Mouse (Mus musculus): ENCODE data around the gene Fas. TPM values are rescaled to one million over a fixed set of nuclear protein-coding genes. Genes with fewer than 3 reads are reported as not detected.

Fas gene
- total and polyA plus RNA-seq, 3 experiments: 20.8 to 54.1 (median 38.3) TPM

DNA sequence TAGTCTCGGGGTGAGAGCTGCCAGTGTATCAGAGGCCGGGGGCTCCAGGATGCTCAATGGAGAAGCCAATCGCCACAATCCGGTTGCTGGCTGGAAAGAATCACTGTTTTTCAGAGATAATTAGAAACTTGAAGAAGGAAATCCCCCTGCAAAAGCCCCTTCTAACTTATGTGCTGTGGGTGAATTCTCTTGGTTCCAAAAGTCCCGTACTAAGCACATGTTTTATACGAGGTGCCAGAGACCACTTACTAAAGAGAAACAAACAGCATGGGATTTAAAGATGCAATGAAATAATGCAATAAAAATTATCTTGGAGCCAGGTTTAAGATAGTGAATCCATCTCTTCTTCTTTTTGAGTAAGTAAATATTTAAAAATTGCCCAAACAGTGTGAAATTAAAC is 5.0 kb downstream of the Fas start (continued):
- TF ChIP-seq USF1 (IDR thresholded peaks at IDR 0.05; ENCODE audit: low read depth, low read length) (no peak), ELF1 (IDR thresholded peaks at IDR 0.05; ENCODE audit: low read depth, low read length) (no peak), MAX (IDR thresholded peaks at IDR 0.05; ENCODE audit: low read length) (peak; percentile 79), TBP (conservative IDR thresholded peaks at IDR 0.05; ENCODE audit: low read depth, low read length) (no peak), UBTF (IDR thresholded peaks at IDR 0.05; ENCODE audit: low read depth, low read length) (no peak), ETS1 (conservative IDR thresholded peaks at IDR 0.05; ENCODE audit: low read depth, low read length) (peak; percentile 30; the same call in 1 of the 2 replicates), NELFE (IDR thresholded peaks at IDR 0.05; ENCODE audit: low read depth, low read length) (no peak), GABPA (IDR thresholded peaks at IDR 0.05; ENCODE audit: insufficient replicate concordance, low read depth, low read length) (no peak), HCFC1 (IDR thresholded peaks at IDR 0.05; ENCODE audit: low read depth, low read length) (no peak), EP300 (IDR thresholded peaks at IDR 0.05; ENCODE audit: low read length) (no peak), E2F4 (IDR thresholded peaks at IDR 0.05; ENCODE audit: insufficient replicate concordance, low read depth, low read length) (no peak), MEF2A (IDR thresholded peaks at IDR 0.05; ENCODE audit: borderline replicate concordance, low read depth, low read length) (0 out of 2 replicates have a peak, but pooled peaks have one; percentile 18), JUN (IDR thresholded peaks at IDR 0.05; ENCODE audit: insufficient read depth, low read depth, low read length) (no peak), POLR2A (IDR thresholded peaks at IDR 0.05; ENCODE audit: low read depth, low read length) (no peak), IRF4 (IDR thresholded peaks at IDR 0.05; ENCODE audit: low read depth, low read length) (0 out of 2 replicates have a peak, but pooled peaks have one; percentile 9)

- no peak overlapping the region for H3K4me3 ChIP-seq (replicated peaks in 1 of 3; ENCODE audit: low read depth in 2 of 3, low read length in 2 of 3, poor library complexity in 1 of 3)
- in situ Hi-C loops (cut with MboI; ENCODE audit: low pct_ligation_motif_present, low pct_unique_long_range_greater_than_20kb, low sequenced_read_pairs): no loop called here
- H3K79me2 ChIP-seq (replicated peaks; ENCODE audit: control insufficient read depth, extremely low read depth, insufficient read depth, poor library complexity, severe bottlenecking): peaks cover 47% of the 10 kb centered on the region
- H3K27ac ChIP-seq (ENCODE audit: insufficient read depth, low read depth): peak overlapping the region; percentile 68
- H3K4me1 ChIP-seq (ENCODE audit: control insufficient read depth in 1 of 2, insufficient read depth in 2 of 2): peaks cover 38 to 96% of the 10 kb centered on the region in 2 experiments
- TF ChIP-seq ZC3H11A (IDR thresholded peaks at IDR 0.05; ENCODE audit: low read depth, low read length) (no peak), JUND (conservative IDR thresholded peaks at IDR 0.05; ENCODE audit: low read depth, low read length) (peak; percentile 39; the same call in 1 of the 2 replicates), ZKSCAN1 (IDR thresholded peaks at IDR 0.05; ENCODE audit: borderline replicate concordance, low read depth, low read length) (no peak), CHD1 (IDR thresholded peaks at IDR 0.05; ENCODE audit: low read depth, low read length) (0 out of 2 replicates have a peak, but pooled peaks have one; percentile 48), IRF4 (IDR thresholded peaks at IDR 0.05; ENCODE audit: low read depth, low read length) (peak; percentile 63; the same call in 1 of the 2 replicates), KAT2A (IDR thresholded peaks at IDR 0.05; ENCODE audit: insufficient replicate concordance, low read length) (no peak), JUN (IDR thresholded peaks at IDR 0.05; ENCODE audit: insufficient read depth, low read depth, low read length) (no peak), EP300 (IDR thresholded peaks at IDR 0.05; ENCODE audit: low read length) (peak; percentile 71), MXI1 (IDR thresholded peaks at IDR 0.05; ENCODE audit: low read depth, low read length) (no peak), ELF1 (IDR thresholded peaks at IDR 0.05; ENCODE audit: low read depth, low read length) (no peak), MEF2A (IDR thresholded peaks at IDR 0.05; ENCODE audit: borderline replicate concordance, low read depth, low read length) (no peak)
- dilution Hi-C loops (cut with MboI; ENCODE audit: extremely low pct_ligation_motif_present, extremely low pct_unique_long_range_greater_than_20kb, low sequenced_read_pairs): no loop called here
- DNase-seq (ENCODE audit: extremely low read depth): no peak
- H3K4me2 ChIP-seq (ENCODE audit: insufficient read depth, low read depth, poor library complexity, severe bottlenecking): peak overlapping the region; percentile 90
- no peaks in the 10 kb centered on the region for H3K27me3 ChIP-seq (replicated peaks)
- peaks cover 14 to 39% of the 10 kb centered on the region in 2 experiments for H3K36me3 ChIP-seq (replicated peaks in 1 of 2; ENCODE audit: control insufficient read depth in 1 of 2, insufficient read depth in 1 of 2, low read length in 1 of 2)
- no peaks in the 10 kb centered on the region for H3K9me3 ChIP-seq (replicated peaks; ENCODE audit: low read length)
- peak overlapping the region; percentile 65 for H3K9ac ChIP-seq (ENCODE audit: insufficient read depth, low read depth)
Measured at GRCm38 (mm10) chr19:34298531-34298930, 8.1 kb downstream of the Fas start.
